Mouse (Mus musculus) hindbrain, embryonic 11.5 days (tissue): ENCODE results near the gene Dguok. TPM values are rescaled to one million over a fixed set of nuclear protein-coding genes. Genes with fewer than 3 reads are reported as not detected.

ENCODE experiments used
- ATAC-seq: fragments of 200-750 bp; cut with Nextera tagmentation; 2 replicates; pipeline ENCODE4 v1.8.0; 2017; ENCODE audit warnings: mild to moderate bottlenecking, moderate TSS enrichment, moderate library complexity; ENCODE audit not compliant: low FRiP score
- DNase-seq: peaks from one replicate; pipeline ENCODE4 v3.0.0-alpha.2; 2015; ENCODE audit warnings: low spot score
- H3K27ac ChIP-seq: fragments of 300-500 bp; sonication (generic); 2 replicates; pipeline ENCODE4 v1.5.1; 2014; ENCODE audit warnings: mild to moderate bottlenecking, low read depth, low read length
- H3K27me3 ChIP-seq: fragments of 300-500 bp; sonication (generic); 2 replicates; pipeline ENCODE4 v1.6.1; 2014; ENCODE audit warnings: mild to moderate bottlenecking, low read length, moderate library complexity, mixed read lengths; ENCODE audit not compliant: control insufficient read depth, insufficient read depth
- H3K36me3 ChIP-seq: fragments of 300-500 bp; sonication (generic); 2 replicates; pipeline ENCODE4 v1.6.1; 2014; ENCODE audit warnings: mild to moderate bottlenecking, low read length, moderate library complexity, mixed read lengths; ENCODE audit not compliant: control insufficient read depth, insufficient read depth
- H3K4me1 ChIP-seq: fragments of 300-500 bp; sonication (generic); replicated peaks from 2 replicates; pipeline ENCODE4 v1.6.1; 2014; ENCODE audit warnings: low read length, mixed read lengths; ENCODE audit not compliant: control insufficient read depth, insufficient read depth
- H3K4me2 ChIP-seq: fragments of 300-500 bp; sonication (generic); replicated peaks from 2 replicates; pipeline ENCODE4 v1.6.1; 2014; ENCODE audit warnings: mild to moderate bottlenecking, low read depth, low read length
- H3K4me3 ChIP-seq: fragments of 300-500 bp; sonication (generic); 2 replicates; pipeline ENCODE4 v1.5.1; 2014; ENCODE audit warnings: low read depth, low read length
- H3K9ac ChIP-seq: fragments of 300-500 bp; sonication (generic); 2 replicates; pipeline ENCODE4 v1.6.1; 2014; ENCODE audit warnings: low read depth, low read length
- H3K9me3 ChIP-seq: fragments of 300-500 bp; sonication (generic); 2 replicates; pipeline ENCODE4 v1.6.1; 2016; ENCODE audit warnings: low read length; ENCODE audit not compliant: control insufficient read depth
- WGBS: fragments of 180-500 bp; shearing (Covaris S2); extraction: QIAGEN DNeasy Blood & Tissue Kit; methylation state at CpG from one replicate; pipeline ENCODE4 v1.1.7; 2014; 5-methylcytosine and 5-hydroxymethylcytosine counted together
- polyA plus RNA-seq: library from polyadenylated mRNA; unstranded; fragments of >200 nt; fragmentation: Nextera tagmentation; extraction: Ambion mirVana; gene quantifications from 2 replicates; pipeline ENCODE4 v1.2.1, GENCODE M21; 2014

The Dguok gene
- polyA plus RNA-seq, 1 experiment from 2014 or later: 65.7 TPM

- H3K27ac ChIP-seq: no peak overlapping the region
- H3K4me3 ChIP-seq: no peak overlapping the region
- H3K4me2 ChIP-seq: no peak overlapping the region
- no peaks in the 10 kb centered on the region for H3K4me1 ChIP-seq
- no peaks in the 10 kb centered on the region for H3K27me3 ChIP-seq
- 67% methylated on average over 4 of the region's 4 CpGs for WGBS
- no peaks in the 10 kb centered on the region for H3K9me3 ChIP-seq
- ATAC-seq (no peak), DNase-seq (no peak)
- H3K36me3 ChIP-seq: 0 out of 2 replicates have a peak, but pooled peaks cover 4% of the 10 kb centered on the region
- no peak overlapping the region for H3K9ac ChIP-seq
Measured at GRCm38 (mm10) chr6:83478217-83478616, 28.6 kb downstream of the Dguok start.

GRCm38 (mm10) chr6:83475431-83475830 is 31.3 kb downstream of the Dguok start:
- no peak overlapping the region for H3K9ac ChIP-seq
- H3K4me2 ChIP-seq: no peak overlapping the region
- H3K27ac ChIP-seq: no peak overlapping the region
- no peak for ATAC-seq
- H3K4me3 ChIP-seq: no peak overlapping the region
- no peaks in the 10 kb centered on the region for H3K27me3 ChIP-seq
- H3K36me3 ChIP-seq: no peaks in the 10 kb centered on the region
- 78% methylated on average over 7 of the region's 7 CpGs for WGBS
- no peak for DNase-seq
- H3K4me1 ChIP-seq: no peaks in the 10 kb centered on the region
- no peaks in the 10 kb centered on the region for H3K9me3 ChIP-seq

- Histone ChIP-seq H3K27me3 (no peaks in the 10 kb centered on the region), H3K9me3 (no peaks in the 10 kb centered on the region), H3K36me3 (no peaks in the 10 kb centered on the region), H3K4me1 (no peaks in the 10 kb centered on the region), H3K4me3 (no peak overlapping the region), H3K27ac (no peak overlapping the region), H3K4me2 (no peak overlapping the region), H3K9ac (no peak overlapping the region)
- DNase-seq (no peak), ATAC-seq (no peak)
- 85% methylated on average over 9 of the region's 9 CpGs for WGBS
Measured at GRCm38 (mm10) chr6:83473240-83473639, 33.5 kb downstream of the Dguok start.

- Histone ChIP-seq H3K4me2 (no peak overlapping the region), H3K9me3 (no peaks in the 10 kb centered on the region), H3K27me3 (no peaks in the 10 kb centered on the region), H3K9ac (no peak overlapping the region), H3K27ac (no peak overlapping the region), H3K4me1 (no peaks in the 10 kb centered on the region), H3K4me3 (no peak overlapping the region), H3K36me3 (no peaks in the 10 kb centered on the region)
- ATAC-seq (no peak), DNase-seq (no peak)
- WGBS: 91% methylated on average over 7 of the region's 7 CpGs
Measured at GRCm38 (mm10) chr6:83471739-83472138, 35.0 kb downstream of the Dguok start.

- Histone ChIP-seq H3K36me3 (no peaks in the 10 kb centered on the region), H3K27me3 (no peaks in the 10 kb centered on the region), H3K4me1 (no peaks in the 10 kb centered on the region), H3K9ac (no peak overlapping the region), H3K4me2 (no peak overlapping the region), H3K4me3 (no peak overlapping the region), H3K27ac (no peak overlapping the region), H3K9me3 (no peaks in the 10 kb centered on the region)
- no peak for ATAC-seq
- no peak for DNase-seq
Measured at GRCm38 (mm10) chr6:83464011-83464410, 42.8 kb downstream of the Dguok start.

GRCm38 (mm10) chr6:83459034-83459644 is 47.6 kb downstream of the Dguok start, which contains the start of gene Tet3:
Gene Tet3, minus strand, starts transcription at chr6:83459084.
- 81% methylated on average over 4 of the region's 4 CpGs for WGBS
- no peak within 1 kb of the TSS for H3K4me3 ChIP-seq
- H3K9me3 ChIP-seq: no peaks in the 10 kb centered on the region
- H3K27me3 ChIP-seq: no peaks in the 10 kb centered on the region
- H3K4me2 ChIP-seq: no peak within 1 kb of the TSS
- no peak within 1 kb of the TSS for H3K9ac ChIP-seq
- DNase-seq (no peak), ATAC-seq (no peak)
- H3K4me1 ChIP-seq: peaks cover 11% of the 10 kb centered on the region
- H3K36me3 ChIP-seq: no peaks in the 10 kb centered on the region
- no peak within 1 kb of the TSS for H3K27ac ChIP-seq

- H3K4me1 ChIP-seq: peaks cover 18% of the 10 kb centered on the region
- H3K4me2 ChIP-seq: peak overlapping the region; percentile 95
- peak overlapping the region; percentile 97 for H3K9ac ChIP-seq
- H3K36me3 ChIP-seq: no peaks in the 10 kb centered on the region
- H3K27me3 ChIP-seq: no peaks in the 10 kb centered on the region
- peak overlapping the region; percentile 83 for H3K4me3 ChIP-seq
- ATAC-seq: no peak
- H3K27ac ChIP-seq: peak overlapping the region; percentile 97
- no peak for DNase-seq
- no peaks in the 10 kb centered on the region for H3K9me3 ChIP-seq
- WGBS: 3% methylated on average over 33 of the region's 33 CpGs
Measured at GRCm38 (mm10) chr6:83456984-83457810, 49.6 kb downstream of the Dguok start.

- Histone ChIP-seq H3K27ac (peak overlapping the region; percentile 97), H3K4me1 (peaks cover 20% of the 10 kb centered on the region), H3K27me3 (no peaks in the 10 kb centered on the region), H3K4me2 (peak overlapping the region; percentile 95), H3K9me3 (no peaks in the 10 kb centered on the region), H3K36me3 (no peaks in the 10 kb centered on the region), H3K9ac (peak overlapping the region; percentile 97), H3K4me3 (peak overlapping the region; percentile 83)
- DNase-seq (peak; percentile 85), ATAC-seq (peak; percentile 76)
- WGBS: under 1% methylated on average over 53 of the region's 105 CpGs
Measured at GRCm38 (mm10) chr6:83456131-83456983, 50.4 kb downstream of the Dguok start.
